Mouse (Mus musculus): Measurements from ENCODE around the gene BC035947.
"Not testable (repeated sequence)": the region's sequence is repeated elsewhere in the genome, so short reads cannot be mapped to it uniquely, and the experiment has no call there.

Gene BC035947

GRCm38 (mm10) chr1:78511621-78512160 lies at the start of gene BC035947:
Gene BC035947 (minus strand): TSS chr1:78512158.
- no peak for DNase-seq (ENCODE audit: low read depth)

GRCm38 (mm10) chr1:78554012-78554666 lies 42.2 kb upstream of the BC035947 start:
- DNase-seq (ENCODE audit: low read depth) = no peak

- no peak for DNase-seq (ENCODE audit: low read depth)
Observed at GRCm38 (mm10) chr1:78548961-78549360, 37.0 kb upstream of the BC035947 start.

- no peak for DNase-seq (ENCODE audit: low read depth)
Observed at GRCm38 (mm10) chr1:78546258-78546657, 34.3 kb upstream of the BC035947 start.

- DNase-seq (ENCODE audit: low read depth) = not testable (repeated sequence)
Observed at GRCm38 (mm10) chr1:78543631-78544030, 31.7 kb upstream of the BC035947 start.

GRCm38 (mm10) chr1:78539166-78539565 lies 27.2 kb upstream of the BC035947 start:
- DNase-seq (ENCODE audit: low read depth) = no peak

GRCm38 (mm10) chr1:78538396-78538795 lies 26.4 kb upstream of the BC035947 start:
- peak; percentile 87 for DNase-seq (ENCODE audit: low read depth)

GRCm38 (mm10) chr1:78537494-78538010 lies 25.6 kb upstream of the BC035947 start:
- peak; percentile 95 for DNase-seq (ENCODE audit: low read depth)

- peak; percentile 88 for DNase-seq (ENCODE audit: low read depth)
Observed at GRCm38 (mm10) chr1:78536310-78537164, 24.6 kb upstream of the BC035947 start.

- DNase-seq (ENCODE audit: low read depth) = no peak
Observed at GRCm38 (mm10) chr1:78534428-78535150, 22.6 kb upstream of the BC035947 start.

- no peak for DNase-seq (ENCODE audit: low read depth)
Observed at GRCm38 (mm10) chr1:78532184-78532800, 20.3 kb upstream of the BC035947 start.

- no peak for DNase-seq (ENCODE audit: low read depth)
Observed at GRCm38 (mm10) chr1:78530500-78531215, 18.7 kb upstream of the BC035947 start.

- no peak for DNase-seq (ENCODE audit: low read depth)
Observed at GRCm38 (mm10) chr1:78529011-78529410, 17.1 kb upstream of the BC035947 start.

GRCm38 (mm10) chr1:78528356-78528755 lies 16.4 kb upstream of the BC035947 start:
- no peak for DNase-seq (ENCODE audit: low read depth)

- DNase-seq (ENCODE audit: low read depth) = peak; percentile 80
Observed at GRCm38 (mm10) chr1:78525189-78525886, 13.4 kb upstream of the BC035947 start.

- DNase-seq (ENCODE audit: low read depth) = no peak
Observed at GRCm38 (mm10) chr1:78518907-78519306, 6.9 kb upstream of the BC035947 start.

GRCm38 (mm10) chr1:78512756-78513155 lies 798 bp upstream of the BC035947 start:
- no peak for DNase-seq (ENCODE audit: low read depth)

- DNase-seq (ENCODE audit: low read depth) = no peak
Observed at GRCm38 (mm10) chr1:78510862-78511261, 1.1 kb downstream of the BC035947 start, which contains the start of gene Mogat1. Gene Mogat1 (plus strand): TSS chr1:78510991.

GRCm38 (mm10) chr1:78507137-78507536 lies 4.8 kb downstream of the BC035947 start:
- no peak for DNase-seq (ENCODE audit: low read depth)

GRCm38 (mm10) chr1:78502527-78502926 lies 9.4 kb downstream of the BC035947 start:
- no peak for DNase-seq (ENCODE audit: low read depth)

All from naive thymus-derived CD4-positive, alpha-beta T cell, adult 2 months (primary cell).